Mouse (Mus musculus): Measurements from ENCODE around the gene Chad.

DNA sequence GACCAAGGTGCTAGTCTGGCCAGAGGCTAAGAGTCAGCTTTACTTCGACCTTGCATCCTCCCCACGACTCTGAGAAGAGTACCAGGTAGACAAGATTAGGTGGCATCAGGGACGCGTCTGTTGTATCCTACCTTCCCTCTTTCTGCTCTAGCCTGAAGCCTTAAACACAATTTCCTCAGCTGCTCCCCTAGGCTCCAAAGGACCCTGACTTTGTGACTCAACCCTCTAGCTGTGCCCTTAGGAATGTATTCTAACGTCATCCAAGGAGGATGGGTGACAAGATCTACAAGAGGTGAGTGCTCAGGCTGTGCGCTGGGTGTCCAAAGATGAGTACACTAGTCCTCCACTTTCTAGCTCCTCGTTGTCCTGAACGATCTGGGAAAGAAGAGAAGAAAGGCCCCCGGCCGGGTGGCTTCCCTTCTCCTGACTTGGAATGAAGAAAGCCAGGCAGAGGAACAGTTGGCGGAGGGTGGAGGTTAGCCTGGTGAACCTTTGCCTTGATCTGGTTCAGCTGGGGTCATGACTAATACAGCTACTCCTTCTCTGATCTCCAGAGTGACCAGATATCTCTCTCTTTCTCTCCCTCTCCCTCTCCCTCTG lies 37.6 kb downstream of the Chad start:
- TF ChIP-seq CTCF (conservative IDR thresholded peaks at IDR 0.05; ENCODE audit: low read length): no peak
- no peak for TF ChIP-seq NANOG (IDR thresholded peaks at IDR 0.05; ENCODE audit: borderline replicate concordance, low read length)

All from E14TG2a.4 (cell line).